Mouse (Mus musculus): ENCODE measurements around the gene Raf1.

- TF ChIP-seq GATA1 (IDR thresholded peaks at IDR 0.05; ENCODE audit: borderline replicate concordance, low read length) (no peak), CTCF (IDR thresholded peaks at IDR 0.05; ENCODE audit: low read depth, low read length) (no peak), GATA2 (IDR thresholded peaks at IDR 0.05; ENCODE audit: borderline replicate concordance, low read depth, low read length) (no peak), POLR2AphosphoS5 (IDR thresholded peaks at IDR 0.05; ENCODE audit: insufficient replicate concordance, low read depth, low read length) (no peak), TAL1 (conservative IDR thresholded peaks at IDR 0.05; ENCODE audit: low read depth, low read length) (no peak)
These were observed 34.8 kb upstream of the Raf1 start for GRCm38 (mm10) chr6:115711261-115711660.
